Mouse (Mus musculus) mouse trophoblast stem cell (cell line): ENCODE measurements around the gene Abcc4.

ENCODE experiments used
- in situ Hi-C, 2 experiments: fragments of 300-500 bp; cut with MseI, MboI; formaldehyde crosslinking; loops; 2 replicates in 1 of 2; 3 replicates in 1 of 2; pipeline ENCODE4 v1.15.1; 2025

Abcc4 gene

DNA sequence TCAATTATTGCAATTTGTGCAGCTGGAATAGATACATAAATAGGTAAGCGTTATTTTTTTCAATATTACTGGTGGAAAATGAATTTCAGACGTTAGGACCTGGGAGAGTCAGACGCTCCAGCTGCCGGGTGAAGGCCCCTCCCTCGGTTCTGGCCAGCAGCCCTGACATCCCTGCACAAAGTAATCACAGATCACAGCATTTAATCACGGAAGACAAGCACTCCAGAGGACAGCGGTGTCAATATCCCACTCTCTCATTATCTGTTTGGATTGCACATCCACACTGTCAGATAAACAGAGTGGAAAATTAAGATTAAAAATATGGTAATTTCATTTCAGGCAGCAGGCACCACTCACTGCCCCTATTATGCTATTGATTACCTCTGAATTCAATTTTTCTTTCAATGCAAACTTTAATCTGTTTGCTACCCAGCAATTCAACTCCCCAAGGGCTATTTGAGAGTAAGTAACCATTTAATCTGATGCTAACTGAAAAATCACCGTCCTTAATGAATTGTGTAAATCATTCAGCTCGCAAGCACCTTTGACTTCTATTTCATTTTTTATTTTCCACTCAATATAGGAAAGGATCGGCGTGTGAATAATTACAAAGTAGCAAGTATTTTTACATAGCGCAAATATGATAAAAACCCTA lies 270.2 kb downstream of the Abcc4 start:
- in situ Hi-C loops: no loop called here

DNA sequence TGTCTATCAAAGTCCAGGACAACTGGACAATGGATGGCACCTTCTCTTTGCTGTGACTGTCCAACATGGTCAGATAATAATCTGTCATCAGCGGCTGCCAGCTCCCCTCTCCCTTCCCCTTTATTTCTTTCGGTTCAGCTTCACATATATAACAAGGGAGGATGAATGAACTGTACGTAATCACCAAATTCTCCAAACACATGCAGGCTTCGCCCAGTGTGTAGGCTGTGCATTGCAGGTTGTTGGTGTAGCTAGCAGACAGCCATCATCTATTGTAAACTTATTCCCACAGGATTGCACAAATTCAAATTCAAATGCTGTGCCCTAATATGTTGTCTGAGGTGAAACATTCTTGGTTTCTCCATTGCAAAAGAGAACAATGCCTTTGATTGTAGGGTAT lies 271.2 kb downstream of the Abcc4 start:
- in situ Hi-C loops: no loop called here

DNA sequence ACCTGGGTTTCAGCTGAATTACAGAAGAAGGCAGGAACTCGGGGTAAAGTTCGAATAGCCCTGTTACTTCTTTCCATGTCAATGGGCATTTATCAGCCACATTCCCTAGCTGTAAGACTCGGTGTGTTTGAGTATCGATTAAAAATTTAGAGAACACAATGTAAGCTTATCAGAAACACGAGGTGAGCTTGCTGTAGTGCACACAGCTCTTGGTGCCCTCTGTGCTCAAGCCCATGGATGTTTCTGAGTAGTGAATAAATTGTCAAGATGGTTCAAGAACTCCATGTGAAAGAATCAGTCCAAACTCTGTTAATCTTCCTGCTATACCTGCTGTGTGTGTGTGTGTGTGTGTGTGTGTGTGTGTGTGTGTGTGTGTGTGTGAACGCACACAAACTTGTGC lies 272.2 kb downstream of the Abcc4 start:
- in situ Hi-C loops: no loop called here
